Mouse (Mus musculus) granulocyte monocyte progenitor cell, adult 5-6 weeks (primary cell): ENCODE measurements at regions not wholly inside any gene's neighbourhood (a gene's known extent, or its start where the extent isn't known, plus 50 kb on each side); places are given as distances from the start of the nearest gene placed in this dataset.
A peak's percentile ranks its signal among the peaks of the same experiment; 100 is the strongest.

Source experiments
- ATAC-seq: replicated peaks from 2 replicates; pipeline ENCODE4 v1.8.0; 2016; ENCODE audit warnings: mild to moderate bottlenecking, moderate TSS enrichment, inconsistent platforms; ENCODE audit not compliant: poor library complexity, severe bottlenecking

DNA sequence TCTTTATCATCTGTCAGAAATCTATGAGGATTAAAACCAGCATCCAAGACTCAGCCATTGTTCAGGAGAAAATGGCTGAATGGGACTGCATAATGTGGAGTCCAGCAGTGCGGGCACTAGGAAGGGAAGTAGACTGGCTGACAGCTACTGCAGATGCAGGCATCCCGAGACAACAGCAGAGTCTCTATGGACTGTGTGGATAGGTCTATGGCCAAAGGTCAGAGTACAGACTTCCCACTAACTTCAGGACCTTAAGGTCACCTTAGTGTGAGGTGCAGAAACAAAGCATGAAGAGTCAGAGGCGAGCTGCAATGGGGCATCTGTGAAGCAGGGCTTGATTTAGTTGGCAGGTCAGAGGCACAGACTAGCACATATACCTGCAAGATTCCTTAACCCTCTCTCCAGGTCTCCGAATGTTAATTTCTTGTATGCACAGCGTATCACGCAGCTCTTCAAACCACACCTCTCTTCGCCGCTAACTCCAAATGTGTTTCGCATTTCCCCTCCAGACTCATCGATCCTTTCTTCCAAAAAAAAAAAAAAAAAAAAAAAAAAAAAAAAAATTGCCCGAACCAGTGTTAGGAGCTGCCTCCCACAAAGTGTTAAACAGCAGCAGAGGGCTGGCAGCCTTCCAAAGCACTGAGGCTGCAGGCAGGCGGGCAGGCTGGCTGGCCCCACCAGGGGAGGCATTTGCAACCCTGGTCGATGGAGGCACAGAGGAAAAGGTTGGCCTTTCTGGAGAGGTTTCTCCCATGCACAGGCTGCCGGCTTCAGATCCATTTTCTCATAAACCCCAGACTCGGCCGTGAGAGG lies 270.2 kb upstream of the Myt1l start:
- no peak for ATAC-seq

DNA sequence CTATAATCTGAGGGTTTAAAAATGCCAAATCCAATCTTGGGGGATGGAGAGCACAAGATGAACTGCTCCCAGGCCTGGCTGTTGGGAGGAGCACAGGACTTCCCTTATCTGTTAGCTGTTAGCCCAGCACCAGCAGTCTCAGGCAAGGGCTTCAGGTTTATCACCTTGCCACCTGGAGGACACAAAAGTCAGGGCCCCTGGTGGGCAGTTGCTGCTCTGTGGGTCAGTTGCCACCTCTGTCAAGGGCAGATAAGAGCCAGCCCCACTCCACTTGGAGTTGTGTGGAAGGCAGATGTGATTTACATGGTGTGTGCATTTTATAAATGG lies 269.7 kb upstream of the Myt1l start:
- no peak for ATAC-seq

DNA sequence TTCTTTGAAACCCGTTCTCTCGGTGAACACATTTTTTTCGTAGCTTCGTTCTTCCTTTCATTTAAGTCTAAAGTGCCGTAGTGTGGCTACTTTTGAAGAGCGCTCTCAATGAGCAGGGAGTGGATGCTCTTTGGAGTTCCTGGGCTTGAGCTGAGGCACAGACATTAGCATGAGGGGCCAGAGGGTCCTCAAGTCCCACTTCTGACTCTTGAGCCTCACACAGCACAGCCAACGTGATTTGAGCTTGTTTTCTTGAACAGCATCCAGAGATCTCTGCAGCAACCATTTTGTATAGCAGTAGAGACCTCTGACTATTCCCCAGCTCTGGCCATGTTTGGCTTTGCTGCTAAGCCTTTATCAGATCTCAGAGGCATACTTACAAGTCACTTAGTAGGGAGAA lies 269.2 kb upstream of the Myt1l start:
- ATAC-seq, result no peak

DNA sequence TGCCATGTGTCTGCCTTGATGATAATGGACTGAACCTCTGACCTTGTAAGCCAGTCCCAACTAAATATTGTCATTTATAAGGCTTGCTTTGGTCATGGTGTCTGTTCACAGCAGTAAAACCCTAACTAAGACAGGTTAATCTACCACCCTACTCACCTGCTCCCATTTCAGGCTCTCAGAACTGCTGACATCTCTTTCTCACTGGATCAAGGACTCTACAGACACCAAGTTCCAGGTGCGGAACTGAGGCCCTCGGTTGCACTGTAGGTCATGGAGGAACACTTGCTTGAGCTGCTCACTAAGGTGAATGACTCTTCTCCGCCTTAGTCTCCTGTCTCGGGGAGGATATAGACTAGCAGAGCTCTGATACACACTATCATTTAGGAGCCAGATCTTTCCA lies 254.0 kb upstream of the Myt1l start:
- ATAC-seq, result no peak

DNA sequence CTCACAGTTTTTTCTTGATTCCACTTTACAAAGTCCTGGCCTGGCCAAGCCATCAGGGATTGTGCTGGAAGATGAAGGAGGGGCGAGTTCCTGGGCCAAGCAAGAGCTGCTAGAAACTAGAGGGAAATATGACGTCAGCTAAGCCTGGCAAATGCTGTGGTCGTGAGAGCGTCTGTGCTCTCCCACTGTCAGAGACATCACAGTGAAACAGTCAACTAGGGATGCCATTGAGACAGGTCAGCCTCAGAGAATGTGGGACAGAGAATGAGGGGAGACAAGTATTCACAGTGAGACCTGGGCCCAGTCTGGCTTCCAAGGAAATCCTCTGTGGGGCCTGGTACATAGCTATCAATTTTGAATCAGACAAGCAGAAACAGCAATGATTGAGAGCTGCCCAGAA lies 252.5 kb upstream of the Myt1l start:
- ATAC-seq, result no peak

DNA sequence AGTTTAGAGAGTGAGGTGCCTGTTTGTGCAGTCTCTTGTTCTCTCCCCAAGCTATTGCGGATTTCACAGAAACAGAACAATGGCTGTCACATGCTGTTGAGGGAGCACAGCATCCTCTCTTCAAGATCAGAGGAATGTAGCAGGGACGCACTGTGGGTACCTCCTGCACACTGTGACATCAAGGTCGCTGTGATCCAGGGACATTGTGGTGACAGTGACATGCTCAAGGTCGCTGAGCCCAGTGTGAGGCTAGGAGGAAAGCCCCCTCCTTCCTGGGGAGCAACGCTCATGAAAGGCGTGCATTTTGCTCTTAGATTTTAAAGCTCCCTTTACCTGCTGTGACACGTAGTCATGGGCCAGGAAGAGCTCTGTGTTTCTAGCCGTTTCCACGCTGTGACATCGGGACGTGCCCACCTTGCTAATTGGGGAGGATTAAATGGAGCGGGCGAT lies 248.5 kb upstream of the Myt1l start:
- ATAC-seq, result no peak

DNA sequence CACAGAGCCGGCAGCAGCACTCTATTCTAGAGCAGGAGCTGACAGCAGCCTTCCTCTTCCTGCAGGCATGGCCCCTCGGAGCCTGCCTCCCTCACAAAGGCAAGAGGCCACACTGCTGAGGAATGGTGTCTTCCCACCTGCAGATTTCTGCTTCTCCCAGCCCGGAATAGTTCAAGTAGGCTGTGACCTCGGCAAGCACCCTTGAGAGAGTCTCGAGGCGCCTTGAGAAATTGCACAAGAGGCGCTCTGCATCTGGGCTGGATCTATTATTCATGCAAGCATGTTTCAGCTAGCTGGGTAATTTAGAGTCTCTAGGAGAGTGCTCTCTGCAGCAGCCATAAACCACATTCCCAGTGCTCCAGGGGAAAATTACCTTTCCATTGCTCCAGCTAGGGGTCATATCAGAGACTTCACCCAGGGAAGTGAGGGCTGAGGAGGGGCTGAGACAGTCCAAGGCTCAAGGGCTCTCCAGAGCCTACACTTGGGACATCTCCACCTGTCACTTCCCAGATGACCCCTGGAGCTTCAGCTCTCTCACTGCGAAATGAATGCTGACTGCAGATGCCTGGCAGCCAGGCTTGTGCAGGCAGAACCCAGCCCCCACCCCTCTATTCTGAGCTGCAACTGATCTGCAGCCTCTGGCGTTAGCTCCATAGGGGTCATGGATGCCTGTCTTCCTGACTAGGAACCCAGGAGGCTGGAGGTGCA lies 247.9 kb upstream of the Myt1l start:
- no peak for ATAC-seq

DNA sequence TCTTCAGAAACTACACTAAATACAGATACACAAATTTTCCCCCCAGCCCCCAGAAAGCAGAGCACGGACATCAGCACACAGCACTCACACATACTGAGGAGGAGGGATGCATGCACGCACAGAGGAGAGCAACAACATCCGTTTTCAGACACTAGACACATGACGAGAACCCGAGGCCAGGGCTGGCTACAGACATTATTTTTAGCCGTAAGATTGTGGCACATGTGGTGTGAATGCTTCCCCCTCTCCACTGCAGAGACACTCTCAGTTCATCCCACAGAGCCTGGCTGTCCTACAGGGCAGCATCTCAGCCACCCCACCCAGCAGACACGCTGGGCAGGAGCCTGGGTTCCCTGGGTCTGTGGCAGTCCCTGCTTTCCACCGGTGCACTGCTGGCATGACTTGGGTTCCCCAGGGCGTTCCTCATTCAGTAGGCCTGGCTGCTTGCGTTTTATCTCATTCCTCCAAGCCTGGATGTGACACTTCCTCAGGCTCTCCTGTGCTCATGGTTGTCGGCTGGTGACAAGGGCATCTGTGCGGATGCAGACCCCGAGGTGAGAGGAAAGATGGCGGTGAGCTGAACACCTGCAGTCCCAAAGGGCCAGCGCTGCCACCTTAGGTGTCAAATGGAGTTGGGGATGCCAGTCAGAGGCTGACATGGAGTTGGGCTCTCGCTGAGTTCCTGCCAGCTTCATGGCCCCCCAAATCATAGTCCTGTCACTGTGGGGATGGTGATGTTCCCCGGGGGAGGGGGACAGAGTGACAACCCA lies 247.1 kb upstream of the Myt1l start:
- no peak for ATAC-seq

DNA sequence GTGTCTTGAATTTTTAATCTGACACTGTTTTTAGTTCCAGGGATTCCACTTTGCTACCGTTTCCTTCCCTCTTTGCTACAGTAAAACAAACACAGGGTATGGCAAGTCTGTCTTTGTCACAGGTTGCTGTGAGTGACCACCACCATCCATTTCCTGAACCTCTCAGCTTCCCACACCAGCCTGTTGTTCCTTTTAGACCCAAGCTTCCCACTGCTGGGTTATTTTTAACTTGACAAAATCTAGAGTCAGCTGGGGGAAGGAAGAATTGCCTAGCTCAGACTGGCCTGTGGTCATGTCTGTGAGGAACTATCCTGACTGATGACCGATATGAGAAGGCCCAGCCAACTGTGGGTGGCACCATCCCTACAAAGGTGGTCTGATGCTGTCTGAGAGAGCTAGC lies 239.4 kb upstream of the Myt1l start:
- ATAC-seq, result no peak

DNA sequence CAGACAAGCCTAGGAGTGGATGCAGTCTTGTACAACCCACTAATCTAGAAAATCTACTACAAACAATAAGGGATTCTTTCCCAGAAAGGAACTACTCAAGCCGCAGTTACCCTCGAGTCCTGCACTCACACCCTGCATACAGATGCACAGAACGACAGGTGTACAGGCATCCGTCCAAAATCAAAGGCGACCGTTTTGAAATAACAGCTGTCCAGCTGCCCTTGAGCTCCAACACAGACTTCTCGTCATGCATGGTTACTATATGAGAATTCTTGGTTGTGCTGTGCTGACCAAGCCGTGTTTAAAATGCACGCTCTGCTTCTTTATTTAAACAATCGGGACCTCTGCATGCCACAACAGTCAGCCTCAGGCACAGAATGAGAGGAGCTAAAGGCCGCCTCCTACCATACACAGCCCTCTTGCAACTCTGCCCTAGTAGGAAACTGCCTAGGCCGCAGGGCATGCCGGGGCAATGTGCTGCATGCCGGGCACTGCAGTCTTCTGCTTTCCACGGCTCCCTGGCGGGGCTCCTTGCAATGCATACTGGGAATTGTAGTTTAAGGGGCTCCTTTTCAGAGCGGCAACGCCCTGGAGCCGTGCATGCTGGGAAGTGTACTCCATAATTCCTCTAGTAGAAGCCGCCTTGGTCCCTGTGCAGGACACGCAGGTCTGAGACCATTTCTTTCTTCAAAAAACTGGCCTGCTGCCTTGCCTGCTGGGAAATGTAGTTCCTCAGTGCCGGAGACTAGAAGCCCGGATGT lies 237.4 kb upstream of the Myt1l start:
- ATAC-seq, result peak; percentile 100

DNA sequence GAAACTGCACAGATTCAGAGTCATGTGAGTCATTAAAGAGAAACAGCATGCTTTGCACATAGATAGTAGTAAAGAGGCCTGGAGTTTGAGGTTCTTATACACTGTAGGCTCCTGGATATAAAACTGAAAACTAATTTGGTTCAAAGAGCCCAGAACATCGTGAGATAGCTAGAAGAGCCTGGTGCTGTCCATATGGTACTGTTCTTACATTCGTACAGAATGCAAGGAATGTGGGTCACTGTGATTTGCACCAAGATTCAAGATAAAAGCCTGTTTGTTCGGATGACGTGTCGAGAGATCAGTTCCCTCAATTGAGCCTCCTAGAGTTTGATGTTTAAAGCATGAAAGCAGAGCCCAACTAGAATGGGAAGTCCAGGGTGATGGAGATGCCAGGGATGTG lies 230.2 kb upstream of the Myt1l start:
- no peak for ATAC-seq

DNA sequence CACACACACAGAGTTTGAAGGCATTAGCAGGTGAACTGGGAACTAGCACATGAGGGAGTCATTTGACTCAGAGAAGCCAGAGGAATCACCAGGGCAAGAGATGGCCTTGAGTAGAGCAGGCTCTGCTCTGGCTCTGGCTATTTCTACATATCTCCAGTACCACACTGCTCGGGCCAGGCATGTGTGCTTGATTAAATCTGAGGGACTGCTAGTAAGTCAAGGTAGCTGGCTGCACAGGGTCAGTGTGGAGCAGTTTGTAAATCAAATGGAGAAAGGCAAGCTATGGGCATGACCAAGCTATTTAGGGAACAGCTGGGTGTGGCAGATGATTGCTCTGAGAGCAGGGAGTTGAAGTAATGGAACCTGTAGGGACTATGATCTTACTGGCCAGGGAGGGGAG lies 212.5 kb upstream of the Myt1l start:
- no peak for ATAC-seq

DNA sequence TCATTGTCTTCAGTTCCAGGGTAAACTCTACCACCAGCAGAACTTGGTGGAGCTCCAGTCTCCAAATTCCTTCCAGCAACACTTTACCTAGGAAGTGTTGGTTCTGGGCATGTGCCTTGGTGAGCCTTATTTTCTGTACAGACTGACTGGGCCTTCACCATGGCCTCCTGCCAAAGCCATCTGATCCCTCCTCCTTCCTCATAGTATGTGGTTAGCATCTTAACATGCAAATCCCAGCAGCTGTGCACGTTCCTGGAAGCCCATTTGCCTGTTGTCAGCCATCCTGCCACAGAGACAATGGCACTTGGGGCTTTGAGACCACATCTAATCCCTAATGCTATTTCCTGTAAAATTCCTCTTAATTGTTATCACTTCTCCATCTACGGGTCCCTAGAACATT lies 206.7 kb upstream of the Myt1l start:
- no peak for ATAC-seq

DNA sequence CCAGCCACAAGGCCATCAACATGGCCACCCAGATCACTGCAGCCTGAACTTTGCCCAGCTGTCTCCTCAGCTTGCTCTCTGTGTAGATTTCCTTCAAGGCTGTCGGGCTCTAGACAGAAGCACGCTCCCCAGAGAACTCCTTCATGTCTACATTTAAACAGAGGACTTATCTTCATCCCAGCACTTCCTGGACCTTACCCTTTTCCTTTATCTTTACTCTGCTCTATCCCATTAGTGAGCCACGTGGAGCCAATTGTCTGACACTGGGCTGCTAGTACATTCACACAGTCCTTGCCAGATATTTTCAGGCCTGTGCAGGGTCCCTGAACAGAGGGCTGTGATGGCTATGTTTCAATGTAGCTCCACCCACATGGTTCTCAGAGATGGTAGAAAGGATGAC lies 204.7 kb upstream of the Myt1l start:
- no peak for ATAC-seq

DNA sequence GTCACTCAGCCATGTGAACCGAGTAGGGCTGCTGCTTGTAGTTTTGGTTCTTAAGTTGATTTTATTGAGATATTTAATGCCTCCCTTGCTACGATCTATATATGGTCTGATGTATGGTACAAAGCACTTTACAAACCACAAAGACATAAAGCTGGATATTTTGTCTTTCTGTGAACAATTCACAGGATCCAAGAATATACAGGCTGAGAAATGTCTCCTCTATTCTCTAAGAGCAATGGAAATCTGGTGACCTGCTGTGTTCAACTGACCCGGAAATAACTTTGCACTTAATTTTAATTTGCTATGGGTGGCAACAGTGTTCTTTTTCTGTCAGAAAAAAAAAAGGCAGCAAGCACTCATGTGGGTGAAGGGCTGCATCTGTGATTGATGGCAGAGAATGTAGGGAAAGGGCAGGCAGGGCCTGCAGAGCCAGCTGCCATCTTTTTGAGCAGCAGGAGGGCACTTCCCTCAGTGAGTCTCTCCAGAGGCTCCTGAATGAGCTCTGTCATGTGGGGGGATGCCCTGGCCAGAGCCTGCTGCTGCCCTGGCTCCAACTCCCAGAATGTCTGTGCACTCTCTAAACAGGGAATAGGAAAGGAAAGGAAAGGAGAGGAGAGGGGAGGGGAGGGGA lies 192.2 kb upstream of the Myt1l start:
- no peak for ATAC-seq

DNA sequence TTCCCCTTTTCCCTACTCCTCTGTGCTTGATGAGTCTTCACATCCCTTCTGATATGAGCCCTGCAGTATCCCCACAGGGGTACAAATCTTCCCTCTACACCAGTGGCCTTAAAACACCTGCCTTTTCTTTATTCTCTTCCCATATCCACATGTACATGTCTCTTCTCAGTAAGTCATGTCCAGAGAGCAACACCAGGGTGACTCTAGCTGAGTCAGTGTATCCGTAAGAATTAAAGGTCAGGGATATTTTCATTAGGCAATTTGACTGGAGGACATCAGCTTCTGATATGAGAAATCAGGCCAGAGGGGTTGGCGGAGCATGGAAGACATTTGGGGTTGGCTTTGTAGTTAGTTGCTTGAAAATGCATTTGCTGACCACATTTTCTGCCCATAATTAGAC lies 190.8 kb upstream of the Myt1l start:
- ATAC-seq, result no peak

DNA sequence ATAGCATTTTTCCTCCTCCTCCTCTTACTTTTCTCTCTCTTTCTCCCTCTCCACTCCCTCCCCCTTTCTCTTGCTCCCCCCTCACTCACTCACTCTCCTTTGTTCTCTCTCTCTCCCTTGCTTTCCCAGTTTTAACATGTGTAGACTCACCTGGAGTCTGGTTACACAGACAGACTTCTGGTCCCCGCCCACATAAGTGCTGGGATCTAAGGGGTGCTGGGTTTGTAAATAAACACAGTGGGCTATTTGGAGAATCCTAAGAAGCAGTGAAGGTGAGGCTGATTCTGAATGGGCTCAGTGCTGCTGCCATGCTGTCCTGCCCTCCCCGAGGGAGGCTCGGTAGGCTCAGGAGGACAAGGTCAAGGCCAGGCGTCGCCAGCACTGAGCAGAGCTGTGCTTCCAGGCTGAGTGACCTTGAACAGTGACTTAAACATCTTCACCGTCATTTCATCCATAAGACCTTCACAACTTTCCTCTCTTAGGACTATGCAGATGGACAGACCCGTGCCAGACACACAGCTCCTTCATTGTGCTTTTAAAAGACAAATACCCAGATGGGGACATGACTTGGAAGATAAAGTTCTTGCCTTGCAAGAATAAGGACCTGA lies 186.7 kb upstream of the Myt1l start:
- ATAC-seq, result no peak

DNA sequence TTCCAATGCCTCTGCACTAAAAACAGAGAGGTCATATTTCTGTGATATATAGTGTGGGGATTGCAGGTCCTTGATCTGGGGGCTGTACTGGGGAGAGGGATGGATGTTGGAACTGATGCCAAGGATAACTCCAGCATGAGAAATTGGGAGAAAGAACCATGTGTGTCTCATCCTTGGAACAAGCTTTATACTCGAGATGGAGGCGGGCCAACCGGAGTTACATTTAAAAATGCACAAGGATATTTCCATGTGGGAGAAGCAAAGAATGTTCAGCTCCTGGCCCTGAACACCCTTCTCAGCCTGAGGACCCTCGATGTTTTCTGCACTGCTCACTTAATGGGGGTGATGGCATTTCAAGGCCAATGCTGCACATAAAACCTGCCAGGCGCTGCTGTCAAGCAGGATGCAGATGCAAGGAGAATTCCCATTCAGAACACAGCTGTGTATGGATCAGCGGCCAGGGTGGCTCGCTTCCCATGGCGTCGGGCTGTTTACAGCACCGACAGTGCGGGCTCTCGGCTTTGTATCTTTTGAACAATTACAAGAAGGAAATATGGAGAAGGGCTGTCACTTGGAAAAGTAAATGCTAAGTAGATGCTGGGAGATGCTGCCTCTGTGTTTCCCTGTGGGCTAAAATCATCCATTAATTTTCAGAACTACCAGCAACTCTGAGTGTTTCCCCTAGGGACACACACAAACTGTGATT lies 184.9 kb upstream of the Myt1l start:
- no peak for ATAC-seq

DNA sequence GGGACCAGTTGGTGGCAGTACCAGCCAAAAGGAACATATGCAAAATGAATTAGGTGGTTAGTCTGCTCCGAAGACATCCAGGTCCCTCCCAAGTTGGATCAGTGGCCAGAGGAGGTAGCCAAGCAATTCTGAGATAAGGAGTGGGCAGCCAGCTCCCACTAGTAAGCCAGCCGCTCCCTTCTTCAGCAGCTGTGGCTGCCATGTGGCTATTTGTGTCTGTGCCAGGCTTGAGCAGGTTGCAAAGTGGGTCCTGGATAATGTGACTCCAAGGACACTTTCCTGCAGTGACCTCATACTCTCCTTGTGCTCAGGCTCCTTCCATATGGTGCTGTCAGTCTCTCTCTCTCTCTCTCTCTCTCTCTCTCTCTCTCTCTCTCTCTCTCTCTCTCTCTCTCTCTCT lies 179.5 kb upstream of the Myt1l start:
- no peak for ATAC-seq
